Mouse (Mus musculus): Measurements from ENCODE around the gene Vcan. TPM values are rescaled to one million over a fixed set of nuclear protein-coding genes. Genes with fewer than 3 reads are reported as not detected.

The Vcan gene
- polyA plus RNA-seq (2017; shearing (Covaris generic)), result 0.34 TPM

GRCm38 (mm10) chr13:89741766-89742685, at the start of gene Vcan:
Vcan (minus strand) TSS chr13:89742509.

Other genes starting within 250 kb of the Vcan start
- not detected for gene Hapln1, start 202.7 kb downstream of the Vcan start, polyA plus RNA-seq (2017; shearing (Covaris generic))

All from effector memory CD4-positive, alpha-beta T cell, adult 5 months (primary cell).